Mouse (Mus musculus): ENCODE results near the gene Mmel1.

Mmel1 gene

DNA sequence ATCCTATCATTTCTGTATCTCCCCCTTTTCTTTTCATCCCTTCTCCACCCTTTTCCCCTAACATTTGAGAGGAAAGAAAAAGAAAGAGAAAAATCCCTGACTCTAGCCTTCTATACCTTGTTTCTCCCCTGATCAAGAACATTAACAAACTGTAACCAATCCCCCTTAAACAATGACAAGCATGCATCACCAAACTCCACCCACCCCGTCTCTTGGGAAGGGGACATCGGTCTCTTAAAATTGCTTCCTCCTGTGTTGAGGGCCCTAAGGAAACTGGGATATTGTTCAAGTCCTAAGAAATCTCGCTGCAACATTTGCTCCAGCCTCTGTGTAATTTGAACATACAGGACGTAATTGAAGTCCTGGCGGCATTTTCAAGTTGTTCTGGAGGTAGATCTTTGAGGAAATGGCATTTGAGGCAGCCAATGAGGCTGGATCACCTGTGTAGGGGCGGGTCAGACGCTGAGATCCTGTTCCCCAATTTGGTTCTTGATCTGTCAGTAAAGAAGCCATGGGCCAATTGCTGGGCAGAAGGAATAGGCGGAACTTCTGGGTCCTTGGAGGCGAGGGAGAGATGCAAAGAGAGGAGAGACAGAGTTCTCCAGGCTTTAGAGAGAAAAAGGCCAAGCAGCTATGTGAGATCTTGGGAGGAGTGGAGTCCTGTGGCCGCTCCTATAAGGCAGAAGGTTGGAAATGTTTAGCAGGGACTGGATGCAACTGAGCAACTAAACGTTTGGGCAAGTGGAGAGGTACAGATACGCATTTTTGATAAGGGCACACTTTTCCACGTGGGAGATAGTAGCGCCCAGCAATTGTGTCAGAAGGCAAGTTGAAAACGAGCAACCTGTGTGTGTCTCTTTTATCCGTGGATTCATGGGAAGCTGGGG is 35.0 kb downstream of the Mmel1 start:
- peak; percentile 71 for DNase-seq (ENCODE audit: low read depth, low spot score)

GRCm38 (mm10) chr4:154907833-154908232 is 38.4 kb downstream of the Mmel1 start:
- peak; percentile 52 for DNase-seq (ENCODE audit: low read depth, low spot score)

GRCm38 (mm10) chr4:154908490-154908889 is 39.1 kb downstream of the Mmel1 start:
- no peak for DNase-seq (ENCODE audit: low read depth, low spot score)

- DNase-seq (ENCODE audit: low read depth, low spot score), result no peak
Measured at GRCm38 (mm10) chr4:154910606-154911522, 41.5 kb downstream of the Mmel1 start.

DNA sequence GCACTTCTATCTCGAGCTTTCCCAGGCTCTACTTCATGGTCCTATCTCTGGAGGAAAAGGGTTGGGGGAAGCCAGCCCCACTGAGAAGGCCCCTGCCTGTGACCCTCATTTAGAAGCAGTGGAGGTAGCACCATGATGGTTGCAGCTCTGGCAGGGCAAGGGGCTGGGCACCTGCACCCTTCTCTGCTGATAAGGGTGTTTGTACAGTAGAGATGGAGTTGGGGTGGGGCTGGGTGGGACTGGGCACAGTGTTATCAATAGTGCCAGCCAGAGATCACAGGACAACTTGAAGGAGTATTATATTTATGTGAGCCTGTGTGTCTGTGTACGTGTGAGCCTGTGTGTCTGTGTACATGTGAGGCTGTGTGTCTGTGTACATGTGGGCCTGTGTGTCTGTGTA is 42.3 kb downstream of the Mmel1 start:
- DNase-seq (ENCODE audit: low read depth, low spot score), result no peak

DNA sequence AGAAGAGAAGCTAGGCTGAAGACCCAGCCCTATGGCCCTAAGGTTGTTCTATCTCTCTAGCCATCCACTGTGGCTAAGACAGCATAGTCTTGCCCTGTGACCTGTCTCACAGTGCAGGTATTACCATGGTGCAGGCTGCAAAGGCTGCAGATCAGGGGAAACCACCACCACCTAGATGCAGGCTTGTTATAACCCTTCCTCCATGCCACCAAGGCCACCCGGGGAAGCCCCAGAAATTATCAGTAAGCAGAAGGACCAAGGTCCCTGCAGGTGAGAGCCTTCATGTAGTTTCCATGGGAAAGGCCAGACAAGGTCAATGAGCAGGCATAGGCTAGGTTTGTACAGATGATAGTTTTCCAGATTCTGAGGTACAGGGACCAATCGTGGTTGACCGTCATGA is 44.5 kb downstream of the Mmel1 start:
- no peak for DNase-seq (ENCODE audit: low read depth, low spot score)

DNA sequence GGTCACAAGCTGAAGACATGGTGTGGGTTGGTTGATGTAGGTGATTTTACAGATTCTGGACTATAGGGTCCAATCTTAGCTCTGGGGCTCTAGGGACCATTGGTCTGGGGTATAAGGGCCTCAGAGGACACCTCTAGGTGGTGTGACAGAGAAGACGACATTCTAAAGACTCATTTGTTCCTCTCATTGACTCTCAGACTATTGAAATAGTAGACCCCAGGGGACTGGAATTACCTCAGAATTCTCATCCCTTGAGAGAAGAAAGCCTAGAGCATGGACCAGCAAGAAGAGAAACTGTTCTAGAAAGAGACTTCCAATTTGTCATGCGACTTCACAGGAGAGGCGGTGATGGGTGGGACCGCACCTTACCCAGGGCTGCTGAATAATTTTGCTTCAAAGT is 44.9 kb downstream of the Mmel1 start:
- no peak for DNase-seq (ENCODE audit: low read depth, low spot score)

DNA sequence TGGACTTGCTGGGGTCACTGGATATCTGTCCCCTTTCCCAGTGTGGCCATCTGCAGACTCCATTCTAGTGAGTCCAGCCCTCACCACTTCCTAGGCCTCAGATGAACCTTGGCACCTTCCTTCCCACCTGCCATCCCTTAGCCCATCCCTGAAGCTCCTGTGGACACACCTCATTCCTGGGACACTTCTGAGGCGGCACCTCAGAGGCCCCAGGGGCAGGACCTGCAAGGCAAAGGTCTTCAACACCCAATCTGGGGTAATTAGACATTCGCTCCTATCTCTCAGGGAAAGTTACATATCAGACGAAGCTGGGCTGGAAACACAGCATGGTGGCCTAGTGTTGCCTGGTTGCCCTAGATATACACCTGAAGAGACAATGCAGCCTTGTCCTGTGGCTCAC is 45.3 kb downstream of the Mmel1 start:
- no peak for DNase-seq (ENCODE audit: low read depth, low spot score)

GRCm38 (mm10) chr4:154915286-154915685 is 45.9 kb downstream of the Mmel1 start:
- DNase-seq (ENCODE audit: low read depth, low spot score), result no peak

DNA sequence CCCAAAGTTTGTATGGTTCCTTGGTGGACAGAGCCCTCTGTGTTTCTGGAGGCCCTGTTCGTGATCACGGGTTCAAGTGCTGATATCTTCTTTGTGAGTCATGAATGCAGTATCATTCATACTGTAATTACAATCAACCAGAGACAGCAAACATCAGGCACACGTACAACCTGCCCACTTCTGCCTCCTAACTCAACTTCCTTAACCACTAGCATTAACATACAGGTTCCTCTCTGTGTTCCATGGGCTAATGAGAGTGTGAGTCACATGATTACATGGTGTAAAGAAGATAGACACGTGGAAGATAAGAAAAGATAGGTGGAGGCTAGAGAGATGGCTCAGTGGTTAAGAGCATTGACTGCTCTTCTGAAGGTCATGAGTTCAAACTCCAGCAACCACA is 47.3 kb downstream of the Mmel1 start:
- DNase-seq (ENCODE audit: low read depth, low spot score), result no peak

DNA sequence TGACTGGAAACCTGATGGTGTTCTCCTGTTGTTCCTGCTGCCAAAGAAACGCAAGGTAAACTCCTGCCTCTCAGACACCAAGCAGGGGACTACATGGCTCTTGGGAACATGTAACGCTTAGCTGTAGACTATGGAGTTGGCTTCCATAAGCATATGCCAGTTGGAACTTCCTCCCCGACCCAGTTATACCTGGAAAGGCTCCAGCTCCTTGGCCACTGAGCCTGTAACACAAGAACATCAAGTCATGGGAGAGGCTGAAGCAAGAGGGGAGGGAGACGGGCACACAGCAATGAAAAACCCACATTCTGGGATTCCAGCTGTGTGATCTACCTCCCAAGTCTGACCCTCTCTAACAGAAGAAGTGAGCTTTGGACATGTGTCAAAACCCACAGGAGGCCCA is 52.9 kb downstream of the Mmel1 start:
- DNase-seq (ENCODE audit: low read depth, low spot score), result no peak

GRCm38 (mm10) chr4:154922931-154923330 is 53.5 kb downstream of the Mmel1 start:
- DNase-seq (ENCODE audit: low read depth, low spot score), result no peak

- no peak for DNase-seq (ENCODE audit: low read depth, low spot score)
Measured at GRCm38 (mm10) chr4:154925413-154925812, 56.0 kb downstream of the Mmel1 start.

- no peak for DNase-seq (ENCODE audit: low read depth, low spot score)
Measured at GRCm38 (mm10) chr4:154926969-154927898, 57.8 kb downstream of the Mmel1 start.

DNA sequence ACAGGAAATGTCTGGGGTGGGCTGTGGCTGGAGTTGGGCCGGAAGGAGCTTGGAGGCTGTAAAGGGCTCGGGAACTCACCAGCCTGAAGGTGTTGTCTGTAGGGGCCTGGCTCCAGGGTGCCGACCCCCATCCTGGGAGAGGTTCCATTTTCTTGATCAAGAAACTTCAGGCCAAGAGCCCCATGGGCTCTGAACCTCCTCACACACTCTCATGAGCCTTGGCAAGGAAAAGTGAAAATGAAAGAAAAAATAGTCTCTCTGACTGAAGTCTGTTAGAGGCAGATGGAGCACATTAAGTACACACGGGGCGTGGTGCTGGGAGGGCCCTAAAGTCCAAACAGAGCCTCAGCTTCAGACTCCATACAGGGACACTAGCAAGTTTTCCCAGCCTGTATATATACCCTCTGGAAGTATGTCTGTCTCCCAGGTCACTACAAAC is 58.5 kb downstream of the Mmel1 start:
- DNase-seq (ENCODE audit: low read depth, low spot score), result no peak

DNA sequence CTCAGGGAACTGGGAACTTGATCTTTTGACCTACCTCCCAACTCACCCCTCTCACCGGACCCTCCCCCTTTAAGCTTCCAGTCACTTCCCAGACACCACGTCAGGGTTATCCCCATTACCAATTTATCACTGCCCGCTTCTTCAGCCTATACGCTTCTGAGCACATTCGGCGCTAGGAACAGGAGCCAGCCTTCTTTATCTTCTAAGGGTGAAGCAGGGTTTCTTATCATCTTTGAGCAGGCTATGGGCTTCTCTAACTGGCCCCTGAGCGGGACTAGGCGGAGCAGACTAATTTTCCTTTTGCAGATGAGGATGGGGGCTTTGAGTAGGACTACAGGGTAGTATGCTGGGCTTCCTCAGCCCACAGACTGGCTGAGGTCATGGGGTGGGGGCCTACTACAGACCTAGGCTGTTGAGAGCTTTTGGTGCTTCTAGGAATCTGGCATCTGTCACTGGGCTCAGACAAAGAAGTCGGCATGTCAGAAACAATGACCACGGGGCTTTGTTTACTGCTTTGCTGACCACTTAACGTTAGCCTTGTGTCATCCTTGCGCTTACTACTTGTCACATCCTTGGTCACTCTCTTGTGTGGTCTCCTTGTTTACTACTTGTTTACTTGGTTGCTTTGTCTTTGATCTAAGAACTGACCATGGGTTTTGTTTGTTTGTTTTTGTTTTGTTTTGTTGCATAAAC is 59.2 kb downstream of the Mmel1 start, which contains the start of gene Tnfrsf14:
Gene Tnfrsf14, minus strand, starts transcription at position 169 of the 693 bp plus-strand sequence.
- no peak for DNase-seq (ENCODE audit: low read depth, low spot score)

- DNase-seq (ENCODE audit: low read depth, low spot score), result no peak
Measured at GRCm38 (mm10) chr4:154929088-154929660, 59.8 kb downstream of the Mmel1 start.

DNA sequence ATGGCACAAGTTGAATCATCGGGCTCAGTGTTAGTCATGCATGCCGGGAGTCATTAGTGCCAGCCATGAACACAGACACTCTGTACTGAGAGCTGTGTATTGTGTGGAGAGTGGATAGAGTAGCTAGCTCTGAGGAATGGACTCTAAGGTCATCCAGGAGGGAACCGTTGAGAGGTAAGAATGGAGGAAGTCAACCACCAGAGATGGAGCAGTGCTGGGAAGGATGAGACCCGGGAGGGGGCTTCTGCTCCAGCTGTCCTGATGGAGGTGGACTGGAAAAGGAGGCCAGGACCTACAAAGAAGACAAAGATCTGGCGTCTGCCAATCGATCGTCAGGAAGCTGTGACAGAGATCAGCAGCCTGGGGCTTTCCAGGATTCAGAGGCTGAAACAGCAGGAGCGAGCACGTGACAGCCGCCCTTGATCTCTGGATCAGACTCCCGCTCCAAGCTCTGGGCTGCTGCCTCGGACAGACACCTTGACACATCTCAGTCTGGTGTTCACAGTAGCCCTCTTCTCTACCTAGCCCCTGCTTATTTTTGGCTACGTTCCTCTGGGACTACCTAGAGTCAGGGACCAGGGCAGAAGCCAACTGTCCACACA is 64.0 kb downstream of the Mmel1 start:
- no peak for DNase-seq (ENCODE audit: low read depth, low spot score)

GRCm38 (mm10) chr4:154934800-154935199 is 65.4 kb downstream of the Mmel1 start:
- DNase-seq (ENCODE audit: low read depth, low spot score), result no peak

GRCm38 (mm10) chr4:154935788-154936187 is 66.4 kb downstream of the Mmel1 start:
- no peak for DNase-seq (ENCODE audit: low read depth, low spot score)
